ENCODE assay signal across 10 mouse cellular contexts in genomic region chr16:36468862-36469261, GRCm38 (mm10). TPM values are rescaled to one million over a fixed set of nuclear protein-coding genes. Genes with fewer than 3 reads are reported as not detected.
DNase-seq lines count a peak whose midpoint lies in the region; TF ChIP-seq lines count a peak whose summit lies in the region.
"Had no signal": no experiment of that assay in that cellular context is flagged by ENCODE, and none has a peak within 500 bp of the region (broad histone marks: within the 10 kb centered on the region; RNA-seq: fewer than 3 reads in every experiment).

No protein-coding gene starts in this region.

- no peak for TF ChIP-seq POLR2A in kidney, adult 2 months (IDR thresholded peaks at IDR 0.05; ENCODE audit: low read depth, low read length)

- no peak for DNase-seq in kidney, adult 2 months
- no peak for DNase-seq in kidney, adult 18-20 months
- DNase-seq in thymus, postnatal 14 days, result peak; percentile 21
- DNase-seq in thymus, adult 18-20 months, result no peak
- peak; percentile 77 for DNase-seq in ZHBTc4 (ENCODE audit: low read depth, low spot score)
- DNase-seq in thymus, postnatal 4 days, result peak; percentile 41
- no peak for DNase-seq in MN1 (ENCODE audit: low spot score)
- DNase-seq: adrenal gland, adult 8-10 months had no signal

- TF ChIP-seq CTCF in kidney, adult 2 months (conservative IDR thresholded peaks at IDR 0.05; ENCODE audit: insufficient read depth, insufficient read length, low read depth, low read length), result peak; percentile 46

- H3K4me1 ChIP-seq in kidney, adult 2 months (ENCODE audit: control insufficient read depth, insufficient read depth, low read length), result no peaks in the 10 kb centered on the region
- H3K4me1 ChIP-seq: embryonic facial prominence, embryonic 12.5 days; hindbrain, embryonic 12.5 days had no signal

- no peaks in the 10 kb centered on the region for H3K27me3 ChIP-seq in kidney, adult 2 months (replicated peaks; ENCODE audit: control insufficient read depth, insufficient read depth, low read length)
- H3K27me3 ChIP-seq: embryonic facial prominence, embryonic 12.5 days; hindbrain, embryonic 12.5 days had no signal

- H3K4me3 ChIP-seq in kidney, adult 2 months (ENCODE audit: insufficient read depth, low read depth, low read length), result no peak overlapping the region
- H3K4me3 ChIP-seq: embryonic facial prominence, embryonic 12.5 days; hindbrain, embryonic 12.5 days had no signal

- WGBS in kidney, adult 2 months, result 69% methylated on average over 4 of the region's 4 CpGs

- H3K36me3 ChIP-seq in kidney, adult 2 months (ENCODE audit: control insufficient read depth, insufficient read depth, low read length), result no peaks in the 10 kb centered on the region
- H3K36me3 ChIP-seq: embryonic facial prominence, embryonic 12.5 days; hindbrain, embryonic 12.5 days had no signal

- H3K27ac ChIP-seq in kidney, adult 2 months (ENCODE audit: insufficient read depth, low read depth, low read length), result no peak overlapping the region
- H3K27ac ChIP-seq: embryonic facial prominence, embryonic 12.5 days; hindbrain, embryonic 12.5 days had no signal

RNA-seq across cellular contexts. Expression of gene Stfa3, which starts 13.7 kb away (rescaled TPM):
- not detected in 2 replicates for polyA plus RNA-seq in kidney, adult 2 months (2012; rRNA removed)

Comparison
In these comparisons a context has a peak if more than half of its experiments do, and no peak if none do; other contexts are left out.
1. DNase-seq: peak in thymus, postnatal 14 days (single experiment), ZHBTc4 (single experiment) and thymus, postnatal 4 days (single experiment); none in kidney, adult 2 months (single experiment), kidney, adult 18-20 months (single experiment), thymus, adult 18-20 months (0 of 2) and MN1 (single experiment).